Mouse (Mus musculus) stomach, embryonic 16.5 days (tissue): ENCODE data around the gene Tshz2. TPM values are rescaled to one million over a fixed set of nuclear protein-coding genes. Genes with fewer than 3 reads are reported as not detected.

Source experiments
- ATAC-seq: fragments of 200-750 bp; cut with Nextera tagmentation; 2 replicates; pipeline ENCODE4 v1.8.0; 2017; ENCODE audit warnings: moderate number of reproducible peaks, moderate TSS enrichment; ENCODE audit not compliant: insufficient read depth, low FRiP score
- H3K27ac ChIP-seq: fragments of 300-500 bp; sonication (generic); 2 replicates; pipeline ENCODE4 v1.5.1; 2014; ENCODE audit warnings: low read length
- H3K27me3 ChIP-seq: fragments of 300-500 bp; sonication (generic); 2 replicates; pipeline ENCODE4 v1.6.1; 2014; ENCODE audit warnings: low read length, control low read depth, mixed read lengths; ENCODE audit not compliant: control insufficient read depth, insufficient read depth
- H3K36me3 ChIP-seq: fragments of 300-500 bp; sonication (generic); 2 replicates; pipeline ENCODE4 v1.6.1; 2014; ENCODE audit warnings: low read length; ENCODE audit not compliant: control insufficient read depth, insufficient read depth
- H3K4me1 ChIP-seq: fragments of 300-500 bp; sonication (generic); 2 replicates; pipeline ENCODE4 v1.6.1; 2014; ENCODE audit warnings: low read length, control low read depth, mixed read lengths; ENCODE audit not compliant: control insufficient read depth, insufficient read depth
- H3K4me2 ChIP-seq: fragments of 300-500 bp; sonication (generic); 2 replicates; pipeline ENCODE4 v1.6.1; 2014; ENCODE audit warnings: low read depth, low read length, mixed read lengths
- H3K4me3 ChIP-seq: fragments of 300-500 bp; sonication (generic); replicated peaks from 2 replicates; pipeline ENCODE4 v1.5.1; 2014; ENCODE audit warnings: mild to moderate bottlenecking, low read length
- H3K9ac ChIP-seq: fragments of 300-500 bp; sonication (generic); 2 replicates; pipeline ENCODE4 v1.6.1; 2014; ENCODE audit warnings: low read length
- H3K9me3 ChIP-seq: fragments of 300-500 bp; sonication (generic); replicated peaks from 2 replicates; pipeline ENCODE4 v1.6.1; 2016; ENCODE audit warnings: low read length, control low read depth; ENCODE audit not compliant: control insufficient read depth
- WGBS: fragments of 180-500 bp; shearing (Covaris S2); extraction: QIAGEN DNeasy Blood & Tissue Kit; methylation state at CpG from one replicate; pipeline ENCODE4 v1.1.7; 2014; 5-methylcytosine and 5-hydroxymethylcytosine counted together
- polyA plus RNA-seq: library from polyadenylated mRNA; unstranded; fragments of >200 nt; fragmentation: Nextera tagmentation; extraction: Ambion mirVana; gene quantifications from 2 replicates; pipeline ENCODE4 v1.2.1, GENCODE M21; 2015

Gene Tshz2
- polyA plus RNA-seq, 1 experiment from 2014 or later, result 13.5 TPM

DNA sequence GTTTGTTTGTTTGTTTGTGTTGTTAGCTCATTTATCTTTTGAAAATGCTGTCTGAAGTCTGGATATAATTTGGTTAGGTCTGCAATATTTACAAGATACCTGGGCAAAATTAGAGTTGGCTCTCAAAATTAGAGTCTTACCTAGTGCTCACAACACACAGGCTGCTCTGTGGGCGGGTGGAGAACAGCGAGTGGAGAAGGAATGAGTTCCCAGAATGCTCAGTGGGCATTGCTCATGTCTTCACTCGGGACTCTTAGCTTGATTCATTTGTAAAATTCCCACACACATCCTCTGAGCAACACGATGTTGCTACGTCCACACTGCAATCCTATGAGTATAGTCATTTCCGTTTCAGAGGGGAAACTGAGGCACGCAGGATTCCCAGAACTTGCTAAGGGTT, 180.1 kb downstream of the Tshz2 start:
- Histone ChIP-seq H3K4me3 (no peak overlapping the region), H3K27ac (no peak overlapping the region), H3K4me2 (no peak overlapping the region), H3K9ac (no peak overlapping the region), H3K4me1 (no peaks in the 10 kb centered on the region), H3K9me3 (no peaks in the 10 kb centered on the region), H3K27me3 (no peaks in the 10 kb centered on the region), H3K36me3 (no peaks in the 10 kb centered on the region)
- no peak for ATAC-seq
- WGBS, result 89% methylated on average over 7 of the region's 7 CpGs

GRCm38 (mm10) chr2:169814351-169814750, 181.5 kb downstream of the Tshz2 start:
- Histone ChIP-seq H3K4me1 (no peaks in the 10 kb centered on the region), H3K4me3 (no peak overlapping the region), H3K36me3 (no peaks in the 10 kb centered on the region), H3K4me2 (no peak overlapping the region), H3K9ac (no peak overlapping the region), H3K27me3 (no peaks in the 10 kb centered on the region), H3K9me3 (no peaks in the 10 kb centered on the region), H3K27ac (no peak overlapping the region)
- 73% methylated on average over 3 of the region's 3 CpGs for WGBS
- no peak for ATAC-seq

DNA sequence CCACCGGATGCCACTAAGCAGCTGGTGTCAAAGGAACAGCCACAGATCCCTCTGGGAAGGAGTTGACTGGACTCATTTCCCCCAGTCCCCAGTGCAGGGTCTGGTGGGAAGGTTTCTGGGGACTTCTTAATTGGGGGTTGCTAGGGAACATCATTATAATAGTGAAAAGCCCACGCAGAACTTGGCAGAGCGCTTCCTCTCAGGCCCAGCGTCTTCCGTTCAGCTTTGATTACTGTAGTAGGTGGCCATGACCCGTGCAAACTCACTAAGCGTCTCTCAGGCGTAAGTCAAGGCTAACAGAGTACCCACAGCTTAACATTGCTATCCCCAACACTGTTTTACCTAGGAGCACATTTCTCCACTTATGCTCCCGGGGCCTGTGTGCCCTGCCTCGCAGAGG, 181.9 kb downstream of the Tshz2 start:
- no peaks in the 10 kb centered on the region for H3K36me3 ChIP-seq
- H3K4me2 ChIP-seq, result no peak overlapping the region
- H3K27ac ChIP-seq, result no peak overlapping the region
- H3K4me3 ChIP-seq, result no peak overlapping the region
- no peak overlapping the region for H3K9ac ChIP-seq
- H3K4me1 ChIP-seq, result no peaks in the 10 kb centered on the region
- no peak for ATAC-seq
- H3K9me3 ChIP-seq, result no peaks in the 10 kb centered on the region
- H3K27me3 ChIP-seq, result no peaks in the 10 kb centered on the region
- WGBS, result 68% methylated on average over 10 of the region's 10 CpGs

DNA sequence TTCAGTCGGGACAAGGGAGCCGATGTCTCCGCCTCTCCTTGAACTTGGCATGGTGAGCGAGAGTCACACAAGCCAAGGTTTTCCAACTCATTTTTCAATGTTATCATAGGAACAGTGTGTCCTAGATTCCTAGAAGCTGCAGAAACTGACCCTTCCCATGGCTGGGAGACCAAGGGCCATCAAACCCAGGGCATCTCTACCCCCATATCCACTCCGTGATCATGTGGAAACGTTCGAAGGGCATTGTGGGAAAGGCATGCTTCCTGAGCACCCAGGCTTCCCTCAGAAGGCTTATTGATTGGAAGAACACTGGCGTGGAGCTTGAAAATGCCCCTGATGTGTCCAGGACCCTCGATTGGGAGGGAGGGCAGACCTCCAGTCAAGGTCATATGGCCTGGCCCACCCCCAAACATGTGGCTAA, 188.2 kb downstream of the Tshz2 start:
- peaks cover 3% of the 10 kb centered on the region for H3K4me1 ChIP-seq
- H3K27ac ChIP-seq, result no peak overlapping the region
- no peak overlapping the region for H3K4me2 ChIP-seq
- H3K4me3 ChIP-seq, result no peak overlapping the region
- H3K9me3 ChIP-seq, result no peaks in the 10 kb centered on the region
- no peak overlapping the region for H3K9ac ChIP-seq
- no peaks in the 10 kb centered on the region for H3K27me3 ChIP-seq
- WGBS, result 83% methylated on average over 9 of the region's 9 CpGs
- no peak for ATAC-seq
- H3K36me3 ChIP-seq, result no peaks in the 10 kb centered on the region

DNA sequence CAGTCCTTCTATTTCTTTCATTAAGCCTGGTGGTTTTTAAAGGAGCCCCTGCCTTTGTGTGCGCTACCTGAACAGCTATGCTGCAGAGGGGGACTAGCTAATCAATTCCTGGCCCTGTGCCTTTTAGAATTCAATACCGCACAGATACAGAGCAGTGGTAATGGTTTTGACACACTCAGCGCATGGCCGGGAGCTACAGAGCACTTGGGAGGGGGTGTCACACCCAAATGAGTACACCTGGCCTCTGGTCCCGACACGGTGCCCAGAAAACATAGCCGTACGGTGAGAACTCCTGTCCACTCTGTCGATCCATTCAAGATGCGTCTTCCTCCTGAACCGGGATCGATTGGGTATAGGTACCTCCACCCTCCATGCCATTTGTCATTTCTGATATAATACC, 193.1 kb downstream of the Tshz2 start:
- H3K9ac ChIP-seq, result peak overlapping the region; percentile 49
- H3K9me3 ChIP-seq, result no peaks in the 10 kb centered on the region
- H3K4me1 ChIP-seq, result peaks cover 10% of the 10 kb centered on the region
- no peaks in the 10 kb centered on the region for H3K36me3 ChIP-seq
- no peak overlapping the region for H3K27ac ChIP-seq
- peak overlapping the region; percentile 43 for H3K4me2 ChIP-seq
- 0 out of 2 replicates have a peak overlapping the region, but pooled peaks have one; percentile 14 for H3K4me3 ChIP-seq
- 34% methylated on average over 12 of the region's 12 CpGs for WGBS
- no peak for ATAC-seq
- no peaks in the 10 kb centered on the region for H3K27me3 ChIP-seq

DNA sequence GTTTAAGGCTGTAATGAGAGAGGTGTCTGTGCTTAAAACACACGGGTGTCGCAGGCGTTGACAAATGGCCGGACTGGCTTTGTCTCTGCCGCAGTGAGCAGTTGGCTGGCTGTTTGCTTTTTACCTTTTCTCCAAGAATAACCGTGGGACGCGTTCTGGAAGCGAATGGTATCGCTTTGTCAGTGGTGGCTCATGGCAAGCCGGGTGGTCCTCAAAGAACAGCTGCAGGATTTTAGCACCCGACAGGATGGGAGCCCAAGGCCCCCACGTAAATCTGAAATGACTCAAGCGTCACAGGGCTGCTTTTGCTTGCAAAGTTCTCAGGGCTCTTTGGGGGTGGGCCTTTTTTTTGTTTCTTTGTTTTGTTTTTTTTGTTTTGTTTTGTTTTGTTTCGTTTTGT, 193.5 kb downstream of the Tshz2 start:
- peaks cover 10% of the 10 kb centered on the region for H3K4me1 ChIP-seq
- H3K36me3 ChIP-seq, result no peaks in the 10 kb centered on the region
- no peak for ATAC-seq
- no peak overlapping the region for H3K27ac ChIP-seq
- peak overlapping the region; percentile 43 for H3K4me2 ChIP-seq
- no peaks in the 10 kb centered on the region for H3K27me3 ChIP-seq
- H3K9me3 ChIP-seq, result no peaks in the 10 kb centered on the region
- H3K4me3 ChIP-seq, result 0 out of 2 replicates have a peak overlapping the region, but pooled peaks have one; percentile 14
- peak overlapping the region; percentile 49 for H3K9ac ChIP-seq
- WGBS, result 18% methylated on average over 15 of the region's 15 CpGs

- Histone ChIP-seq H3K4me3 (no peak overlapping the region), H3K27me3 (no peaks in the 10 kb centered on the region), H3K4me1 (peaks cover 10% of the 10 kb centered on the region), H3K4me2 (no peak overlapping the region), H3K9ac (no peak overlapping the region), H3K27ac (no peak overlapping the region), H3K36me3 (no peaks in the 10 kb centered on the region), H3K9me3 (no peaks in the 10 kb centered on the region)
- 33% methylated on average over 8 of the region's 8 CpGs for WGBS
- no peak for ATAC-seq
These were observed 194.0 kb downstream of the Tshz2 start for GRCm38 (mm10) chr2:169826833-169827232.

GRCm38 (mm10) chr2:169832184-169832583, 199.4 kb downstream of the Tshz2 start:
- Histone ChIP-seq H3K4me2 (no peak overlapping the region), H3K9me3 (no peaks in the 10 kb centered on the region), H3K27me3 (no peaks in the 10 kb centered on the region), H3K4me3 (no peak overlapping the region), H3K9ac (no peak overlapping the region), H3K4me1 (peaks cover 5% of the 10 kb centered on the region; the same call in 1 of the 2 replicates), H3K36me3 (no peaks in the 10 kb centered on the region), H3K27ac (no peak overlapping the region)
- 55% methylated on average over 12 of the region's 12 CpGs for WGBS
- no peak for ATAC-seq

GRCm38 (mm10) chr2:169833638-169834037, 200.8 kb downstream of the Tshz2 start:
- ATAC-seq, result no peak
- Histone ChIP-seq H3K4me1 (peaks cover 5% of the 10 kb centered on the region; the same call in 1 of the 2 replicates), H3K27me3 (no peaks in the 10 kb centered on the region), H3K27ac (no peak overlapping the region), H3K4me2 (0 out of 2 replicates have a peak overlapping the region, but pooled peaks have one; percentile 10), H3K9ac (0 out of 2 replicates have a peak overlapping the region, but pooled peaks have one; percentile 10), H3K4me3 (no peak overlapping the region), H3K9me3 (no peaks in the 10 kb centered on the region), H3K36me3 (no peaks in the 10 kb centered on the region)
- 37% methylated on average over 9 of the region's 9 CpGs for WGBS
